Mouse (Mus musculus) forebrain, embryonic 10.5 days (tissue): ENCODE results near the gene Acad12. TPM values are rescaled to one million over a fixed set of nuclear protein-coding genes. Genes with fewer than 3 reads are reported as not detected.
A peak's percentile ranks its signal among the peaks of the same experiment; 100 is the strongest.
"Not testable (repeated sequence)": the region's sequence is repeated elsewhere in the genome, so short reads cannot be mapped to it uniquely, and the experiment has no call there.

Experiments used
- DNase-seq: peaks from one replicate; pipeline ENCODE4 v3.0.0-alpha.2; 2017; ENCODE audit warnings: low spot score; ENCODE audit errors: extremely low spot score
- H3K27ac ChIP-seq: fragments of 300-500 bp; sonication (generic); 2 replicates; pipeline ENCODE4 v1.5.1; 2016; ENCODE audit warnings: mild to moderate bottlenecking
- H3K27me3 ChIP-seq: fragments of 300-500 bp; sonication (generic); 2 replicates; pipeline ENCODE4 v1.6.1; 2016; ENCODE audit warnings: mild to moderate bottlenecking; ENCODE audit not compliant: poor library complexity, severe bottlenecking
- H3K36me3 ChIP-seq: fragments of 300-500 bp; sonication (generic); replicated peaks from 2 replicates; pipeline ENCODE4 v1.6.1; 2016; ENCODE audit warnings: mild to moderate bottlenecking, moderate library complexity
- H3K4me1 ChIP-seq: fragments of 300-500 bp; sonication (generic); 2 replicates; pipeline ENCODE4 v1.6.1; 2016
- H3K4me3 ChIP-seq: fragments of 300-500 bp; sonication (generic); 2 replicates; pipeline ENCODE4 v1.5.1; 2016; ENCODE audit warnings: mild to moderate bottlenecking, moderate library complexity
- H3K9me3 ChIP-seq: fragments of 300-500 bp; sonication (generic); 2 replicates; pipeline ENCODE4 v1.6.1; 2016; ENCODE audit warnings: mild to moderate bottlenecking, moderate library complexity
- WGBS: fragments of 180-500 bp; shearing (Covaris S2); methylation state at CpG from one replicate; pipeline ENCODE4 v1.1.7; 2016; 5-methylcytosine and 5-hydroxymethylcytosine counted together
- polyA plus RNA-seq: library from polyadenylated mRNA; unstranded; fragments of >200 nt; fragmentation: Nextera tagmentation; extraction: Ambion mirVana; gene quantifications from 2 replicates; pipeline ENCODE4 v1.2.1, GENCODE M21; 2016

Acad12 gene
- 2.7 and 3.0 TPM in 2 replicates for polyA plus RNA-seq

- peak within 1 kb of the TSS; percentile 73 for H3K4me3 ChIP-seq
- peak; percentile 92 for DNase-seq
- 0 out of 2 replicates have a peak, but pooled peaks cover 3% of the 10 kb centered on the region for H3K36me3 ChIP-seq
- H3K4me1 ChIP-seq, result peaks cover 16% of the 10 kb centered on the region
- H3K27me3 ChIP-seq, result no peaks in the 10 kb centered on the region
- 2% methylated on average over 52 of the region's 58 CpGs for WGBS
- peak within 1 kb of the TSS; percentile 89 for H3K27ac ChIP-seq
- H3K9me3 ChIP-seq, result no peaks in the 10 kb centered on the region
Observed at GRCm38 (mm10) chr5:121618592-121619513, at the start of gene Acad12. Acad12 (minus strand) TSS chr5:121618938.

GRCm38 (mm10) chr5:121668411-121668810 is 49.7 kb upstream of the Acad12 start:
- Histone ChIP-seq H3K9me3 (no peaks in the 10 kb centered on the region; the same call in 1 of the 2 replicates), H3K4me3 (no peak overlapping the region), H3K27ac (no peak overlapping the region), H3K4me1 (no peaks in the 10 kb centered on the region), H3K36me3 (peaks cover 95% of the 10 kb centered on the region), H3K27me3 (no peaks in the 10 kb centered on the region)
- DNase-seq, result no peak
- 76% methylated on average over 6 of the region's 6 CpGs for WGBS

- WGBS, result 95% methylated on average over 4 of the region's 4 CpGs
- H3K27ac ChIP-seq, result no peak overlapping the region
- H3K27me3 ChIP-seq, result no peaks in the 10 kb centered on the region
- H3K4me1 ChIP-seq, result peaks cover under 1% of the 10 kb centered on the region
- no peak overlapping the region for H3K4me3 ChIP-seq
- no peak for DNase-seq
- peaks cover 94% of the 10 kb centered on the region for H3K36me3 ChIP-seq
- no peaks in the 10 kb centered on the region; the same call in 1 of the 2 replicates for H3K9me3 ChIP-seq
Observed at GRCm38 (mm10) chr5:121667067-121667466, 48.3 kb upstream of the Acad12 start.

- peaks cover 74% of the 10 kb centered on the region for H3K36me3 ChIP-seq
- no peak overlapping the region for H3K27ac ChIP-seq
- no peak for DNase-seq
- no peak overlapping the region for H3K4me3 ChIP-seq
- no peaks in the 10 kb centered on the region for H3K9me3 ChIP-seq
- H3K4me1 ChIP-seq, result peaks cover 14% of the 10 kb centered on the region
- H3K27me3 ChIP-seq, result no peaks in the 10 kb centered on the region
- 94% methylated on average over 9 of the region's 9 CpGs for WGBS
Observed at GRCm38 (mm10) chr5:121664971-121665370, 46.2 kb upstream of the Acad12 start.

- Histone ChIP-seq H3K27ac (no peak overlapping the region), H3K4me3 (no peak overlapping the region), H3K4me1 (peaks cover 20% of the 10 kb centered on the region), H3K27me3 (no peaks in the 10 kb centered on the region), H3K36me3 (peaks cover 65% of the 10 kb centered on the region), H3K9me3 (no peaks in the 10 kb centered on the region)
- DNase-seq, result no peak
- 90% methylated on average over 6 of the region's 6 CpGs for WGBS
Observed at GRCm38 (mm10) chr5:121664078-121664477, 45.3 kb upstream of the Acad12 start.

- Histone ChIP-seq H3K36me3 (peaks cover 59% of the 10 kb centered on the region), H3K9me3 (no peaks in the 10 kb centered on the region), H3K27ac (no peak overlapping the region), H3K27me3 (no peaks in the 10 kb centered on the region), H3K4me3 (no peak overlapping the region), H3K4me1 (peaks cover 20% of the 10 kb centered on the region)
- 89% methylated on average over 8 of the region's 8 CpGs for WGBS
- DNase-seq, result no peak
Observed at GRCm38 (mm10) chr5:121663456-121663855, 44.7 kb upstream of the Acad12 start.

GRCm38 (mm10) chr5:121661494-121661893 is 42.8 kb upstream of the Acad12 start:
- H3K27me3 ChIP-seq, result no peaks in the 10 kb centered on the region
- 85% methylated on average over 5 of the region's 5 CpGs for WGBS
- peak overlapping the region; percentile 99 for H3K4me3 ChIP-seq
- no peak for DNase-seq
- no peaks in the 10 kb centered on the region for H3K9me3 ChIP-seq
- peaks cover 20% of the 10 kb centered on the region for H3K4me1 ChIP-seq
- no peak overlapping the region for H3K27ac ChIP-seq
- H3K36me3 ChIP-seq, result peaks cover 40% of the 10 kb centered on the region

- Histone ChIP-seq H3K27me3 (no peaks in the 10 kb centered on the region), H3K27ac (peak overlapping the region; percentile 89)
- under 1% methylated on average over 26 of the region's 26 CpGs for WGBS
Observed at GRCm38 (mm10) chr5:121660897-121661254, 42.1 kb upstream of the Acad12 start.

GRCm38 (mm10) chr5:121660059-121660896 is 41.5 kb upstream of the Acad12 start, which contains the start of the genes Acad10 and Brap:
Acad10 (minus strand) TSS chr5:121660514.
Brap (plus strand) TSS chr5:121660563.
- Histone ChIP-seq H3K9me3 (no peaks in the 10 kb centered on the region), H3K36me3 (peaks cover 30% of the 10 kb centered on the region), H3K4me3 (peak within 1 kb of the TSS; percentile 99), H3K27ac (peak within 1 kb of the TSS; percentile 89), H3K4me1 (peaks cover 20% of the 10 kb centered on the region), H3K27me3 (no peaks in the 10 kb centered on the region)
- WGBS, result 2% methylated on average over 85 of the region's 85 CpGs
- peak; percentile 95 for DNase-seq

More at GRCm38 (mm10) chr5:121660897-121661254, 42.1 kb upstream of the Acad12 start:
- peak overlapping the region; percentile 99 for H3K4me3 ChIP-seq
- H3K4me1 ChIP-seq, result peaks cover 20% of the 10 kb centered on the region
- no peak for DNase-seq
- H3K36me3 ChIP-seq, result peaks cover 34% of the 10 kb centered on the region
- H3K9me3 ChIP-seq, result no peaks in the 10 kb centered on the region

GRCm38 (mm10) chr5:121657656-121658055 is 38.9 kb upstream of the Acad12 start:
- H3K4me1 ChIP-seq, result peaks cover 20% of the 10 kb centered on the region
- H3K4me3 ChIP-seq, H3K9me3 ChIP-seq, H3K27ac ChIP-seq, H3K36me3 ChIP-seq, DNase-seq, H3K27me3 ChIP-seq: not testable (repeated sequence)
- WGBS, result 88% methylated on average over 6 of the region's 6 CpGs

GRCm38 (mm10) chr5:121656866-121657265 is 38.1 kb upstream of the Acad12 start:
- H3K27ac ChIP-seq, H3K9me3 ChIP-seq, H3K36me3 ChIP-seq, DNase-seq, H3K4me3 ChIP-seq, H3K27me3 ChIP-seq: not testable (repeated sequence)
- WGBS, result 82% methylated on average over 6 of the region's 6 CpGs
- peaks cover 17% of the 10 kb centered on the region for H3K4me1 ChIP-seq

- H3K9me3 ChIP-seq, result no peaks in the 10 kb centered on the region
- no peak for DNase-seq
- WGBS, result 94% methylated on average over 4 of the region's 4 CpGs
- no peaks in the 10 kb centered on the region for H3K27me3 ChIP-seq
- no peaks in the 10 kb centered on the region for H3K36me3 ChIP-seq
- H3K27ac ChIP-seq, result no peak overlapping the region
- H3K4me3 ChIP-seq, result no peak overlapping the region
- H3K4me1 ChIP-seq, result peaks cover 2% of the 10 kb centered on the region
Observed at GRCm38 (mm10) chr5:121654526-121654925, 35.8 kb upstream of the Acad12 start.
